Comparison of ENCODE assay signal across 20 mouse cellular contexts in genomic region chr10:61448834-61449233, GRCm38 (mm10). TPM values are rescaled to one million over a fixed set of nuclear protein-coding genes. Genes with fewer than 3 reads are reported as not detected.
DNase-seq lines count a peak whose midpoint lies in the region; ATAC-seq and TF ChIP-seq lines count a peak whose summit lies in the region.
"Had no signal": no experiment of that assay in that cellular context is flagged by ENCODE, and none has a peak within 500 bp of the region (broad histone marks: within the 10 kb centered on the region; RNA-seq: fewer than 3 reads in every experiment).

No protein-coding gene starts in this region.

- ATAC-seq in heart, embryonic 13.5 days (ENCODE audit: extremely low read depth, insufficient number of reproducible peaks, low FRiP score, low TSS enrichment) = no peak
- ATAC-seq in liver, embryonic 13.5 days (ENCODE audit: low read depth) = no peak
- ATAC-seq in stomach, postnatal 0 days (ENCODE audit: low FRiP score, low TSS enrichment) = no peak
- ATAC-seq: inflammation-experienced regulatory T-cells, adult 6 months; midbrain, embryonic 13.5 days had no signal

- 50% methylated on average over 3 of the region's 3 CpGs for WGBS in heart, embryonic 13.5 days
- WGBS in liver, embryonic 13.5 days (ENCODE audit: insufficient replicate concordance) = 41% methylated on average over 3 of the region's 3 CpGs
- WGBS in stomach, postnatal 0 days = 69% methylated on average over 3 of the region's 3 CpGs

- no peaks in the 10 kb centered on the region for H3K9me3 ChIP-seq in heart, embryonic 13.5 days
- no peaks in the 10 kb centered on the region for H3K9me3 ChIP-seq in liver, embryonic 13.5 days (replicated peaks)
- no peaks in the 10 kb centered on the region for H3K9me3 ChIP-seq in stomach, postnatal 0 days (ENCODE audit: control insufficient read depth, low read length)
- H3K9me3 ChIP-seq: embryonic facial prominence, embryonic 13.5 days; forebrain, embryonic 10.5 days; heart, embryonic 12.5 days; hindbrain, embryonic 10.5 days; limb, embryonic 10.5 days; lung, embryonic 15.5 days; midbrain, embryonic 13.5 days had no signal

- no peak overlapping the region for H3K27ac ChIP-seq in heart, embryonic 13.5 days (replicated peaks)
- peak overlapping the region; percentile 24; the same call in 1 of the 2 replicates for H3K27ac ChIP-seq in liver, embryonic 13.5 days
- H3K27ac ChIP-seq in stomach, postnatal 0 days (replicated peaks) = no peak overlapping the region
- H3K27ac ChIP-seq: embryonic facial prominence, embryonic 13.5 days; forebrain, embryonic 10.5 days; hindbrain, embryonic 10.5 days; limb, embryonic 10.5 days; lung, embryonic 15.5 days had no signal

- no peak for DNase-seq in heart, adult 8-10 months (ENCODE audit: low spot score)
- peak; percentile 37 for DNase-seq in urinary bladder, postnatal 14 days (ENCODE audit: low spot score)
- DNase-seq in urinary bladder, postnatal 25 days (ENCODE audit: low spot score) = no peak
- DNase-seq in liver, embryonic 13.5 days = no peak
- no peak for DNase-seq in thymus, postnatal 0 days (ENCODE audit: low spot score)
- DNase-seq in stomach, postnatal 0 days (ENCODE audit: low spot score) = no peak
- DNase-seq: adrenal gland, adult 2 months; cerebellum, adult 18-20 months; thymus, postnatal 4 days had no signal

- H3K9ac ChIP-seq in heart, embryonic 13.5 days = 0 out of 2 replicates have a peak overlapping the region, but pooled peaks have one; percentile 11
- H3K9ac ChIP-seq in liver, embryonic 13.5 days = peak overlapping the region; percentile 39; the same call in 1 of the 2 replicates
- no peak overlapping the region for H3K9ac ChIP-seq in stomach, postnatal 0 days (ENCODE audit: low read length)
- H3K9ac ChIP-seq: embryonic facial prominence, embryonic 13.5 days; heart, embryonic 12.5 days; lung, embryonic 15.5 days; midbrain, embryonic 13.5 days had no signal

- peaks cover 77% of the 10 kb centered on the region for H3K4me1 ChIP-seq in heart, embryonic 13.5 days
- peaks cover 75% of the 10 kb centered on the region for H3K4me1 ChIP-seq in liver, embryonic 13.5 days (replicated peaks)
- H3K4me1 ChIP-seq in stomach, postnatal 0 days (replicated peaks; ENCODE audit: control insufficient read depth, insufficient read depth) = 0 out of 2 replicates have a peak, but pooled peaks cover 5% of the 10 kb centered on the region

- H3K36me3 ChIP-seq in heart, embryonic 13.5 days = peaks cover 33% of the 10 kb centered on the region
- peaks cover 46% of the 10 kb centered on the region for H3K36me3 ChIP-seq in liver, embryonic 13.5 days
- no peaks in the 10 kb centered on the region for H3K36me3 ChIP-seq in stomach, postnatal 0 days (ENCODE audit: control insufficient read depth, insufficient read depth, low read length)

- H3K27me3 ChIP-seq in heart, embryonic 13.5 days (replicated peaks) = no peaks in the 10 kb centered on the region
- H3K27me3 ChIP-seq in liver, embryonic 13.5 days = no peaks in the 10 kb centered on the region
- H3K27me3 ChIP-seq in stomach, postnatal 0 days (ENCODE audit: control insufficient read depth, insufficient read depth, low read length) = no peaks in the 10 kb centered on the region
- H3K27me3 ChIP-seq: embryonic facial prominence, embryonic 13.5 days; heart, embryonic 12.5 days; lung, embryonic 15.5 days; midbrain, embryonic 13.5 days had no signal

- no peak for TF ChIP-seq EP300 in stomach, postnatal 0 days (optimal IDR thresholded peaks at IDR 0.05)

- H3K4me2 ChIP-seq in heart, embryonic 13.5 days = no peak overlapping the region
- peak overlapping the region; percentile 87 for H3K4me2 ChIP-seq in liver, embryonic 13.5 days
- no peak overlapping the region for H3K4me2 ChIP-seq in stomach, postnatal 0 days (replicated peaks; ENCODE audit: low read depth)
- H3K4me2 ChIP-seq: embryonic facial prominence, embryonic 13.5 days; heart, embryonic 12.5 days; lung, embryonic 15.5 days; midbrain, embryonic 13.5 days had no signal

- TF ChIP-seq CTCF in stomach, postnatal 0 days (IDR thresholded peaks at IDR 0.05; ENCODE audit: low read depth) = no peak

- no peak overlapping the region for H3K4me3 ChIP-seq in heart, embryonic 13.5 days
- peak overlapping the region; percentile 90 for H3K4me3 ChIP-seq in liver, embryonic 13.5 days (replicated peaks)
- H3K4me3 ChIP-seq in stomach, postnatal 0 days (ENCODE audit: low read depth, low read length) = no peak overlapping the region
- H3K4me3 ChIP-seq: embryonic facial prominence, embryonic 13.5 days; forebrain, embryonic 10.5 days; heart, embryonic 12.5 days; hindbrain, embryonic 10.5 days; limb, embryonic 10.5 days; lung, embryonic 15.5 days; midbrain, embryonic 13.5 days had no signal

RNA-seq across cellular contexts. Expression of gene Eif4ebp2, which starts 3.6 kb away (rescaled TPM):
- 50.8 and 57.1 TPM in 2 replicates for polyA plus RNA-seq in heart, embryonic 13.5 days (2015; fragmentation: Nextera tagmentation; extraction: Ambion mirVana)
- total RNA-seq in heart, adult 8-10 months (2022) = 10 to 100 TPM; 59.5 to 77.7 (median 70.8) TPM
- 47.4 and 50.8 TPM in 2 replicates for polyA plus RNA-seq in liver, embryonic 13.5 days (2015; fragmentation: Nextera tagmentation; extraction: Ambion mirVana)
- 83.7 and 91.5 TPM in 2 replicates for polyA plus RNA-seq in thymus, postnatal 0 days (2015; fragmentation: Nextera tagmentation; extraction: Ambion mirVana)
- 41.5 and 47.7 TPM in 2 replicates for polyA plus RNA-seq in stomach, postnatal 0 days (2015; fragmentation: Nextera tagmentation; extraction: Ambion mirVana)

RNA-seq across cellular contexts. Expression of gene Lrrc20, which starts 26.8 kb away (rescaled TPM):
- 12.1 and 13.2 TPM in 2 replicates for polyA plus RNA-seq in heart, embryonic 13.5 days (2015; fragmentation: Nextera tagmentation; extraction: Ambion mirVana)
- total RNA-seq in heart, adult 8-10 months (2022) = 10 to 100 TPM; 32.7 to 43.3 (median 40.3) TPM
- polyA plus RNA-seq in liver, embryonic 13.5 days (2015; fragmentation: Nextera tagmentation; extraction: Ambion mirVana) = 7.8 and 8.1 TPM in 2 replicates
- polyA plus RNA-seq in thymus, postnatal 0 days (2015; fragmentation: Nextera tagmentation; extraction: Ambion mirVana) = 3.5 and 4.5 TPM in 2 replicates
- polyA plus RNA-seq in stomach, postnatal 0 days (2015; fragmentation: Nextera tagmentation; extraction: Ambion mirVana) = 6.7 and 7.3 TPM in 2 replicates

RNA-seq across cellular contexts. Expression of gene Nodal, which starts 31.1 kb away (rescaled TPM):
- polyA plus RNA-seq in heart, embryonic 13.5 days (2015; fragmentation: Nextera tagmentation; extraction: Ambion mirVana) = 0.09 TPM in 1 of 2 replicates, not detected in the other
- under 1 TPM in 1 of 4 experiments, not detected in 3; 0.11 TPM for total RNA-seq in heart, adult 8-10 months (2022)
- 0.46 and 0.50 TPM in 2 replicates for polyA plus RNA-seq in liver, embryonic 13.5 days (2015; fragmentation: Nextera tagmentation; extraction: Ambion mirVana)
- polyA plus RNA-seq in thymus, postnatal 0 days (2015; fragmentation: Nextera tagmentation; extraction: Ambion mirVana) = 0.08 TPM in 2 replicates
- 0.05 TPM in 1 of 2 replicates, not detected in the other for polyA plus RNA-seq in stomach, postnatal 0 days (2015; fragmentation: Nextera tagmentation; extraction: Ambion mirVana)
- total RNA-seq: adrenal gland, adult 2 months; common myeloid progenitor, adult 5-6 weeks; neutrophil, adult 5-6 weeks had no signal
- polyA plus RNA-seq: heart, embryonic 12.5 days; midbrain, embryonic 13.5 days had no signal
